Mouse (Mus musculus) heart, postnatal 0 days (tissue): ENCODE measurements around the gene Fbln1. TPM values are rescaled to one million over a fixed set of nuclear protein-coding genes. Genes with fewer than 3 reads are reported as not detected.

ENCODE experiments used
- ATAC-seq: fragments of 200-750 bp; cut with Nextera tagmentation; 2 replicates; pipeline ENCODE4 v1.8.0; 2017; ENCODE audit warnings: low read depth, moderate number of reproducible peaks, moderate library complexity; ENCODE audit not compliant: insufficient read depth
- DNase-seq: peaks from one replicate; pipeline ENCODE4 v3.0.0-alpha.2; 2016; ENCODE audit warnings: low spot score
- H3K27ac ChIP-seq: fragments of 300-500 bp; sonication (generic); 2 replicates; pipeline ENCODE4 v1.5.1; 2014; ENCODE audit warnings: low read depth, mild to moderate bottlenecking
- H3K27me3 ChIP-seq: fragments of 300-500 bp; sonication (generic); 2 replicates; pipeline ENCODE4 v1.6.1; 2014; ENCODE audit warnings: low read length, mixed read lengths; ENCODE audit not compliant: control insufficient read depth, insufficient read depth
- H3K36me3 ChIP-seq: fragments of 300-500 bp; sonication (generic); replicated peaks from 2 replicates; pipeline ENCODE4 v1.6.1; 2014; ENCODE audit warnings: low read length, mixed read lengths; ENCODE audit not compliant: control insufficient read depth, insufficient read depth
- H3K4me1 ChIP-seq: fragments of 300-500 bp; sonication (generic); 2 replicates; pipeline ENCODE4 v1.6.1; 2014; ENCODE audit warnings: antibody characterized with exemption; ENCODE audit not compliant: control insufficient read depth, insufficient read depth
- H3K4me2 ChIP-seq: fragments of 300-500 bp; sonication (generic); 2 replicates; pipeline ENCODE4 v1.6.1; 2014; ENCODE audit warnings: low read depth, mild to moderate bottlenecking, low read length, moderate library complexity
- H3K4me3 ChIP-seq: fragments of 300-500 bp; sonication (generic); 2 replicates; pipeline ENCODE4 v1.5.1; 2014; ENCODE audit warnings: low read depth, low read length
- H3K9ac ChIP-seq: fragments of 300-500 bp; sonication (generic); replicated peaks from 2 replicates; pipeline ENCODE4 v1.6.1; 2014; ENCODE audit warnings: low read depth, low read length, mixed read lengths
- H3K9me3 ChIP-seq: fragments of 300-500 bp; sonication (generic); replicated peaks from 2 replicates; pipeline ENCODE4 v1.6.1; 2016; ENCODE audit warnings: low read length; ENCODE audit not compliant: control insufficient read depth
- CTCF ChIP-seq: IDR thresholded peaks from 2 replicates; pipeline ENCODE4 v1.5.1; 2016; ENCODE audit warnings: antibody characterized with exemption, control low read depth, low read depth
- EP300 ChIP-seq: IDR thresholded peaks from 2 replicates; pipeline ENCODE4 v1.6.1; 2016; ENCODE audit warnings: antibody characterized with exemption, low read depth
- WGBS: fragments of 180-500 bp; shearing (Covaris S2); extraction: QIAGEN DNeasy Blood & Tissue Kit; methylation state at CpG from one replicate; pipeline ENCODE4 v1.1.7; 2014; 5-methylcytosine and 5-hydroxymethylcytosine counted together
- polyA plus RNA-seq: library from polyadenylated mRNA; unstranded; fragments of >200 nt; fragmentation: Nextera tagmentation; extraction: Ambion mirVana; gene quantifications from 2 replicates; pipeline ENCODE4 v1.2.1, GENCODE M21; 2015
- total RNA-seq: library from RNA; depleted of rRNA; stranded (reverse); fragments of >200 nt; gene quantifications from 2 replicates; pipeline ENCODE4 v1.2.3, GENCODE M21; 2014; ENCODE audit warnings: low replicate concordance

Fbln1 gene
- total and polyA plus RNA-seq, 2 experiments from 2014 or later, result 52.9 to 85.9 TPM

DNA sequence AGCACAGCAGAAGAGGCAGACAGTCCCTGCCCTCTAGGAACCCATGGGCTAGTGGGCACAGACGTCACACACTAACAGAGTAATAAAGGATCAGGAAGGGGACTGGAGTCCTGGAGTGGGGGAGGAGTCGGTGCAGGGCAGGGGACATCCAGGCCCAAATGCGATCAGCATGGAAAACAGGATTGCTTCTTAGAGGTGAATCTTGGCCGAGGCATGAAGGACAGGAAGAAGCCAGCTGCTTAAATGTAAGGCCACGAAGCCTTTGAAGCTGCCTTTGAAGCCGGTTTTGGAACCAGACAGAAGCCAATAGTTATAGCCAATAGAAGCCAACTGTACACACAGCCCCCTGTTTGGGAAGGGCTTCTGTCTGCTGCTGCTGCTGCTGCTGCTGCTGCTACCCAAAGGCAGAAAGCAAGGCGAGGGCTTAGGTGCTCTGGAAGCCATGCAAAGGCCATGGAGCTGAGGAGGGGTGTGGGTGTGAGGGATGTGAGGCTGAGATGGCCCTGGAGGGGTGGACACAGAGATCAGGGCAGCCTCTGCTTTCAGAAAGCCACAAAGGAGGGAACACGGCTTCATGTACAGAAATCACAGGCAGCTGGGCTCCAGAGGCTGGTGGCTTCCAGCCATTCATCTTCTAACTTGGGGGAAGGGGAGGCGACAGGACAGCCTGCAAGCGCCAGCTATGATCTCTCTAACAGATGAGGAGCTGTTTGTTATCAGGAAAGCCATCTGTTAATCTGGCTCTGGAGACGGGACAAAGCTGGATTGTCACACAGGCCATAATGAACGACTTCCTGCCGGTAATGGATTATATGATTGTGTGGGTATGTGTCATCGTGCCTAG is 5.1 kb upstream of the Fbln1 start:
- Histone ChIP-seq H3K36me3 (no peaks in the 10 kb centered on the region), H3K4me3 (no peak overlapping the region), H3K27ac (no peak overlapping the region), H3K4me1 (no peaks in the 10 kb centered on the region), H3K9me3 (no peaks in the 10 kb centered on the region), H3K9ac (no peak overlapping the region), H3K27me3 (peaks cover 45% of the 10 kb centered on the region), H3K4me2 (no peak overlapping the region)
- 57% methylated on average over 14 of the region's 14 CpGs for WGBS
- TF ChIP-seq EP300, result peak; percentile 70; the same call in 1 of the 2 replicates
- TF ChIP-seq CTCF, result no peak
- ATAC-seq, result peak; percentile 37; the same call in 1 of the 2 replicates
- no peak for DNase-seq

DNA sequence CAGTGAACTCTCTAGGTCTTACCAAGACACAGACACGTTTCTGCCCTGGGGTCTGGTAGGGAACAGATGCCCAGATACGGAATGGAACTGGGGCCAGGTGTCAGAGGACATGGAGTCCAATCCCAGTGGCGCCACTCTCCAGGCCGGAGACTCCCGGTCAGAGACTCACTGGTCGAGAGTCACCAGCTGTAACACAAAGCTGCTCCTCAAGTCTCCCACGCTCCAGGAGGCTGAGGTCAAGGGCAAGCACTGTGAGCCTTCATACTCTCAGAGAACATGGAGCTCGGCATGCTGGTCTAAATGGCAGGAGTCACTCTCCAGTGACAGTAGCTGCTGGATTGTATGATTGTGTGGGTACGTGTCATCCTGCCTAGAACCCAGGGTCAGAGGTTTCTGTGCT is 3.5 kb upstream of the Fbln1 start:
- DNase-seq (no peak), ATAC-seq (no peak)
- no peak overlapping the region for H3K4me3 ChIP-seq
- H3K36me3 ChIP-seq, result no peaks in the 10 kb centered on the region
- H3K4me2 ChIP-seq, result no peak overlapping the region
- no peak overlapping the region for H3K27ac ChIP-seq
- WGBS, result 74% methylated on average over 9 of the region's 9 CpGs
- H3K9ac ChIP-seq, result no peak overlapping the region
- H3K27me3 ChIP-seq, result peaks cover 45% of the 10 kb centered on the region
- TF ChIP-seq CTCF (no peak), EP300 (no peak)
- peaks cover 7% of the 10 kb centered on the region; the same call in 1 of the 2 replicates for H3K4me1 ChIP-seq
- H3K9me3 ChIP-seq, result no peaks in the 10 kb centered on the region

DNA sequence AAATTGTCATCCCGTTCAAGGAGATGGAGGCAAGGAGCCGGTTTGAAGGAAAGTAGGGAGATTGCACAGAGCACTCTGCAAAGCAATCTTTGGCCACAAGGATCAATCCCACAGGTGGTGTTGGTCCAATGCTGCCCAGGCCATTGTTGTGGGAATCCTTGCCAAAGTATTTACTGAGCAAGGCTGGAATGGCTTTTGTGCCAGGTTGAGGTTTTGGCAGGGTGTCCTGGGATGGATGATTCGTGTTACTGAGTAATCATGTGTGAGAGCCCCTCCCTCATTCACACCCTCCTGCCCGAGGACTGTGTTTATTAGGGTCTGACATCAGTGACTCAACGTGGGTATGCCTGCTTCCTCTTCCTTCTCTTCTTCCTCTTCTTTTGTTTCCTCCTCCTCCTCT is 3.0 kb upstream of the Fbln1 start:
- H3K27me3 ChIP-seq, result peaks cover 45% of the 10 kb centered on the region
- H3K4me3 ChIP-seq, result no peak overlapping the region
- H3K9me3 ChIP-seq, result no peaks in the 10 kb centered on the region
- no peak overlapping the region for H3K9ac ChIP-seq
- DNase-seq, result no peak
- no peak for ATAC-seq
- H3K4me1 ChIP-seq, result peaks cover 7% of the 10 kb centered on the region; the same call in 1 of the 2 replicates
- H3K36me3 ChIP-seq, result no peaks in the 10 kb centered on the region
- H3K4me2 ChIP-seq, result no peak overlapping the region
- no peak overlapping the region for H3K27ac ChIP-seq
- no peak for TF ChIP-seq CTCF
- TF ChIP-seq EP300, result no peak
- WGBS, result 55% methylated on average over 5 of the region's 5 CpGs

DNA sequence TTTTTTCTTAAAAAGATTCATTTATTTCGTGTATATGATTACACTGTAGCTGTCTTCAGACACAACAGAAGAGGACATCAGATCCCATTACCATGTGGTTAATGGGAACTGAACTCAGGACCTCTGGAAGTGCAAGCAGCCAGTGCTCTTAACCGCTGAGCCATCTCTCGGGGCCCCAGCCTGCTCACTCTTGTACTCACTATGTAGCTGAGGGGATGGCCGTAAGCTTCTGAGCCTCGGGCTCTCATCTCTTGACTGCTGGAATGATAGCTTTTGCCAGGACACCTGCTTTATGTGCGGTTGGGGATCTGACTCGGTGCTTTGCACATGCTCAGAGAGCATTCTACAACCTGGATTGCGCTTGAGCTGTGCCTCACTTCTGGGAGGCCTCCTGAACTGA is 1.4 kb upstream of the Fbln1 start:
- TF ChIP-seq CTCF, result no peak
- TF ChIP-seq EP300, result no peak
- no peak overlapping the region for H3K4me2 ChIP-seq
- 73% methylated on average over 8 of the region's 8 CpGs for WGBS
- H3K27ac ChIP-seq, result no peak overlapping the region
- H3K27me3 ChIP-seq, result peaks cover 37% of the 10 kb centered on the region
- H3K36me3 ChIP-seq, result no peaks in the 10 kb centered on the region
- 0 out of 2 replicates have a peak, but pooled peaks cover 1% of the 10 kb centered on the region for H3K9me3 ChIP-seq
- no peak for ATAC-seq
- no peak for DNase-seq
- no peak overlapping the region for H3K9ac ChIP-seq
- peaks cover 7% of the 10 kb centered on the region; the same call in 1 of the 2 replicates for H3K4me1 ChIP-seq
- H3K4me3 ChIP-seq, result no peak overlapping the region

DNA sequence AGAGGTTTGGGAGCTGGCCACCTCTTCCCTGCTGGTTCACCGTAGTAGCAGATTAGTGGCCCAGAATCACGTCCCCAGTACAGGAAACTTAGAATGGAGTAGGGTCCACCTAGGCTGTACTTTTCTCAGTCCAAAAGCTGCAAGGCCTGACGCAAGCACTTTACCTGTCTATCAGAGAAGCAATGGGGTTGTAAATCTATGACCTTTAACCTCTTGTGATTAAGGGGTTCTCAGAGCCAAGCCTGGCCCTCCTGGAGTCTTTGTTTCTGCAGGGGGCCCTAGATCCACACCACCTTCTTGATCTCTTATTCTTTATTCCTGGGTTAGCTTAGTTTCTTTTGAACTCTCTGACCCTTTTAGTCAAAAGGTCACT is 940 bp downstream of the Fbln1 start:
- TF ChIP-seq CTCF (no peak), EP300 (no peak)
- no peak for DNase-seq
- ATAC-seq, result no peak
- Histone ChIP-seq H3K9ac (peak overlapping the region; percentile 52; the same call in 1 of the 2 replicates), H3K27me3 (peaks cover 33% of the 10 kb centered on the region), H3K4me2 (peak overlapping the region; percentile 90), H3K4me1 (peaks cover 7% of the 10 kb centered on the region; the same call in 1 of the 2 replicates), H3K36me3 (no peaks in the 10 kb centered on the region), H3K27ac (no peak overlapping the region), H3K9me3 (0 out of 2 replicates have a peak, but pooled peaks cover 3% of the 10 kb centered on the region), H3K4me3 (peak overlapping the region; percentile 51)
- WGBS, result 52% methylated on average over 3 of the region's 3 CpGs
